Mouse (Mus musculus) lung, postnatal 0 days (tissue): Measurements from ENCODE around the gene Gm1604a.
"Not testable (repeated sequence)": the region's sequence is repeated elsewhere in the genome, so short reads cannot be mapped to it uniquely, and the experiment has no call there.

Experiments used
- CTCF ChIP-seq: IDR thresholded peaks from 2 replicates; pipeline ENCODE4 v1.5.1; 2016; ENCODE audit warnings: antibody characterized with exemption, mild to moderate bottlenecking
- EP300 ChIP-seq: IDR thresholded peaks from 2 replicates; pipeline ENCODE4 v1.6.1; 2016; ENCODE audit warnings: antibody characterized with exemption, mild to moderate bottlenecking, control low read depth

DNA sequence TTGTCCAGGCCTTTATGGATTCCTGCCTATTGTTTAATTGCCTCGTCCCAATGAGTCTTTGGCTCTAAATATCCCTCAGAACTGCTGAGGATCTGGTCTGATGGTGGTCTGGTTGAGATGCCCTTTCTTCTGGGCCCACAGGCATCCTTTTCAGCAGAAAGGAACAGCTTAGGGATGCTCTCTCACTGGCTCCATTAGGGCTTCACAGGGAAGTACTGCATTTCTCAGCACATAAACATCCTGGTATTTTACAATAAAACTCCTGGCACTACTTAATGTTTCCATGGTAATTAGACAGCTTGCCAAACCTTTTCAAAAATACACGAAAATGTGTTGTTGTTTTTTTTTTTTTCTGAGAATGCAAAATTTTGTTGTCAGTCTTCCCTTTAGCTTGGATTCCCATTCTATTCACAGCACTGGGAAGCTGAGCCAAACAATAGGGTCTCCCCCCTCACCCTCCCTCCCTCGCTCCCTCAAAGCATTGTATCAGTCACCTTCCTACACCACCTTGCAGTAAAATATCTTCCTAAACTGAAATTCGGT lies 43.7 kb downstream of the Gm1604a start:
- TF ChIP-seq CTCF, EP300: not testable (repeated sequence)
